Mouse (Mus musculus) testis, postnatal 14 days (tissue): ENCODE measurements around the gene Nme2.
"Not testable (repeated sequence)": the region's sequence is repeated elsewhere in the genome, so short reads cannot be mapped to it uniquely, and the experiment has no call there.

Source experiments
- DNase-seq: peaks from one replicate; pipeline ENCODE4 v3.0.0; 2021; ENCODE audit warnings: low spot score

The Nme2 gene

DNA sequence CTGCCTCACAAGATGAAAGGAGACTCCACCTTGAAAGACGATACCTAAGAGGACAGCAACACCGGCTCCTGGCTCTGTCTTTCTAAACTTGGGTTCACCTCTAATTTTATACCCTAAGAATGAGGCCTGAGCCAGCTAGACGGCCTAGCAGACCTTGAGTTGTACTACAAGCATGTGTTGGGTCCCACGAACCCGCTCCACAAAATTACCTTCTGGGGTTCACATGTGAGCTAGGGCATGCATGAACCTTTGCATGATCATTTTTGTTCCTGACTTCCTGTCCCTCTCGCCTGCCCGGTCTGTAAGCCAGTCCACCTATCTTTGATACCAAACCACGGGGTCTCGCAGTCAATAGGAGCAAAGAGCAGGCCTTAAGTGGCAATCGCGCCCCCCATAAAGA lies 11.3 kb upstream of the Nme2 start:
- DNase-seq, result no peak

DNA sequence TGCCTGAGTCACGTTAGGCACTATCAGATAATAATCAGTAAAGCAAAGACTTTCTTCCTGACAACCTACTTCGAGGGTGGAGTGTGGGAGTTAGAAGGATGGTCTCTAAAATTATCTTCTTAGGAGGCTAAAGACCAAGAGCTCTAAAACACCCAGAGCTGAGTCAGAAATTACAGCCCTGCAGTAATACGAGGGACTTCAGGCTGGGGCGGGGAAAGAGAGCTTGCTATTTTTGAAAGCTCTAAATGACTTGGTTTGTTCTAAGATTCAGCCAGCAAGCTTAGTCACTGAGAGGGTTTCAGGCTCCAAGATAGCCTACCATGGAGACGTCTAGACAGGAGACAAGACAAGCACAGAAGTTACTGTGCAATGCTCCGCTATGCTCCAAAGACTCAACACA lies 9.3 kb upstream of the Nme2 start:
- DNase-seq, result no peak

DNA sequence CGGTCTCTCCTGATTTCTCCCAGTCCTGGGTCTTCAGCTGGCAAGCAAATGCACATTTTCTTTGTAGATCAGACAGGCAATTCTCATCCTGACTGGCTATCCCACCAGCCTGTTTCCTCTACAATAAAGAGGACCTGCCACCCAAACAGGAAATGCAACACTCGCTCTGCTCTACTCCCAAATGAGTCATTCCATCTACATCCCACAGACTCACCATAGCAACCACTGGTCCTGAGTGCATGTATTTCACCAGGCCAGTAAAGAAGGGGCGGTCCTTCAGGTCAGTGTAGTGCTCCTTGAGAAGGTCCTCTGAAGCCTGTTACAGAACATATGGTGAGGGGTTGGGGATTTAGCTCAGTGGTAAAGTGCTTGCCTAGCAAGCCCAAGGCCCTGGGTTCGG lies 7.0 kb upstream of the Nme2 start:
- DNase-seq, result no peak

DNA sequence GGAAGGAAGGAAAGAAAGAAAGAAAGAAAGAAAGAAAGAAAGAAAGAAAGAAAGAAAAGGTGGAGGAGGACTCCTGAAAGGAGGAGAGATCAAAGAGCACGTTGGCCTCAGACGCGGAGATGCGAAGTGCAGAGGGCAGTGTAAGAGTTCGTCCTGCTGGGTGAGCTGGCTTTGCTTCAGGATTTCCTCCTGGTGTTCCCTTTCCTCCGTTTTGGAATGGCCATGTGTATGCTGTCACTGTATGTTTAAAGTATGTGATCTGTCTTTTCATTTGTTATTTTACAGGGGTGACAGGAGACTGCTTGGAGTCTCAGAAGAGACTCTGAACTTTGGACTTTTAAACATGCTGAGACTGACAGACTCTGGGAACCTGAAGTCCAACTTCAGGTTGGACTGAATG lies 5.4 kb upstream of the Nme2 start:
- no peak for DNase-seq

DNA sequence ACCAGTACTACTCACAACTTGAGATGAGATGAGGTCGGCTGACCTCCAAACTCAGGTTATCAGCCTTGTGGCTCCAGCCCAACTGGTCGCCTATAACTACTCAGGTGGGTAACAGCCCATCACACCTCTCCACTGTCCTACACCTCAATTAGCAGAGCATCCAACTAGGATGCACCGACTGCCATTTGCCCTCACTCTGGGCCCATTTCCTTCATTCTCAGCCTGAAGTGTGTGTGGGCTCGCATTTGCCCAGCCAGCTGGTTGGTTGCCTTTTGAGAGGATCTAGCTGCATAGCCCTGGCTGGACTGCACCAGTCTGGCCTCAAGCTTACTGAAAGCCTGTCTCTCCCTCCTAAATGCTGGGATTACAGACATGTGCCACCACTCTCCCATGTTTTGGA lies 1.7 kb upstream of the Nme2 start:
- no peak for DNase-seq

DNA sequence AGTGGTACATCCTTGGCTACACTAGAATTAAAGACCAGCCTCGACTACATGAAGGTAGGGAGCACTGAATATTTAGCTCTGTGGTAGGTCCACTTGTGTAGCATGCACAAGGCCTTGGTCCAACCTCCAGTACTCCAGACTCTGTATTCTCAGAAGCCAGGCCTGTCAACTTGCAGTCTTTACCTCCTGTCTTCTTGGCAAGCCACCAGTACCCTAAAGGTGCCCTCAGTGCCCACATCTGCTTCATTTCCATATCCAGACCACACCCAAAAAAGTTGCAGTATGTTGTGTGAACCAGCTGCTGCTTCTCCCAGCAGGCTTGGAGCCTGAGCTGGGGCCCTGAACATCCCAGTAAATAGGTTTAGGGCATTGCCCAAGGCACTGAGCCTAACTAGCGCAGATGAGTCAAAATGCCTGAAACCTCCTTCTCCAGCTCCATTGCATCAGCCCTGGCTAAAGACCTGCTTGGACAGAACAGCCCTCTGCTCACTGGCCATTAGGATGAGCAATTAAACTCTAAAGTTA lies 1.0 kb upstream of the Nme2 start:
- no peak for DNase-seq

DNA sequence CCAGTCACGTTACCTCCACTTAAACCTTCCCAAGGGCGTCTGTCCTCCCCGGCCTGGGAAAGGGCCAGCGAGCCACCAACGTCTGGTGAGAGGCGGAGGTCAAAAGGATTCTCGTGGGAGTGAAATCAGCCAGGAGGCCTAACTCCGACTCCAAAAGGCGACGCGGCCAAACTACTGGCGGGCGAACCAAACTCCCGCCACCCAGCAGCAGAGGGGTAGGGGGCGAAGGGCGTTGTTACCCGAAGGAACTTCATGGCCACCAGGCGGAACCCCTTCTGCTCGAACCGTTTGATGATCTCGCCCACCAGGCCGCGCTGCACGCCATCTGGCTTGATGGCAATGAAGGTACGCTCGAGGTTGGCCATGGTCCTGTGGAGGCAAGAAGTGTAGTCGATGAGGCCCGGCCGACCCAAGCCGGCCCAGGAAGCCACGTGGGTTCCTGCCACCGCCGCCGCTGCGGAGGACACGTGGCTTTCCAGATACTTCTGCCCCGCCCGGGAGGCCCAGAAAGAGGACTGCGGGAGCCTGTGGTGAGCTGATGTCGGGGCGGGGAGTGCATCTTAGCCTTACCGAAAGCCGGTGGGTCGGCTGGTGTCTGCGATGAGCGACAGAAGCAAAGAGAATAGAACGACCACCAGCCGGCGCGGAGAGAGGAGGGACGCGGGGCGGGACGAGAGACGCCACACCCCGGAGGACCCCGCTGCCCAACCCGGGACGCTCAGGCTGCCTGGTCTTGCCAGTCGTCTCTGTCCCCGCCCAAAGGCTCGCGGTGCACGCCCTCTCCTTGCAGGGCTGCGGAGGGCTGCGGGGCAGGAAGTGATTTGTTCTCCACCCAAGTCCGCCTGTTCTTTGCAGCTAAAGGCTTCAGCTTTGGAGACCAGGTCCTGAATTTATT lies 556 bp downstream of the Nme2 start:
- peak; percentile 91 for DNase-seq

DNA sequence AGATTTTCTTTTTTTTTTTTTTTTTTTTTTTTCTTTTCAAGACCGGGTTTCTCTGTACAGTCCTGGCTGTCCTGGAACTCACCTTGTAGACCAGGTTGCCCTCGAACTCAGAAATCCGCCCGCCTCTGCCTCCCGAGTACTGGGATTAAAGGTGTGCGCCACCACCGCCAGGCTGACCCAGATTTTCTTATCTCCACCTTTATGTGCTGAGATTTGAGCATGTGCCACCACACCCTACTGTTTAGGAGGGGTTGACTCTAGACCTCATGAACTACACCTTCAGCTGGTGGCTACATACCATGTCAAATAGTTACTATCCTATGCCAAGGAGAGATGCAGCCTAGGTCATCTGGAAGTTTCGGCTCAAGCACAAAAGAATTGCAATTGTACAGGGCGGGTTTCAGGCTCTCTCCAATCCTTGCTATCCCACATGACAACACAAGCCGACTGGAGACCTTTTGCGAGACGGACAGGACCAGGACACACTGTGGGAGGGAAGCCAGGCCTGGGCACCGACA lies 1.3 kb downstream of the Nme2 start:
- no peak for DNase-seq

DNA sequence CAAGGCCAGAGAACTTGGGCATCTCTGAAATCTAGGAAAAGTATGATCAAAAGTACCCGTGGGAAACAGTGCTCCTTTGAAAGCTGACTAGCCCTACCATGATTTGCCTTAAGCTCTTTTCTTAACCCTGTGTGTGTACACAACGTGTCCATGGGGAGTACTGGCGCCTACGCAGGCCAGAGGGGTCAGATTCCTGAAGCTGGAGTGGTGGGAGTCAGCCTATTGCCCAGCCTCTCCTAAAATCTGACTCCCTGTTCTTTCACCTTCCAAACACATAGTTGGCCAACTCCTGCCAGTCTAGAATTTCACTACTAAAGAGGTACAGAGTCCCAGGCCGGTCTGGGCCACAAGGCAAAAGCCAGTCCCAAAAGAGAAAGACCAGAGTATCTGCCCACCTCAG lies 3.7 kb downstream of the Nme2 start:
- DNase-seq, result no peak

DNA sequence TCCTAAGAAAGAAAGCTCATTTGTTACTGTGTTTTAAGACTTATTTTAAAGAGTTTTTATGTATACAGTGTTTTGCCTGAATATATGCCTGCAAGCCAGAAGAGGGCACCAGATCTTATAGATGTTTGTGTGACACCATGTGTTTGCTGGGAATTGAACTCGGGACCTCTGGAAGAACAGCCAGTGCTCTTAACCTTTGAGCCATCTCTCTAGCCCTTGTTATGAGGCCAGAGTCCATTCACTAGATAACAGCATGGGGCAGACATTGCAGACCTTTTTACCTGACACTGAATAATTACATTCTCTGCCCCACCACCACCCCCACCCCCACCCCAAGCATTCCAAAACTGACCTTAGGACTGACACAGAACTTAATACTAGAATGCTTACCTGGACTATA lies 6.0 kb downstream of the Nme2 start:
- DNase-seq, result no peak

DNA sequence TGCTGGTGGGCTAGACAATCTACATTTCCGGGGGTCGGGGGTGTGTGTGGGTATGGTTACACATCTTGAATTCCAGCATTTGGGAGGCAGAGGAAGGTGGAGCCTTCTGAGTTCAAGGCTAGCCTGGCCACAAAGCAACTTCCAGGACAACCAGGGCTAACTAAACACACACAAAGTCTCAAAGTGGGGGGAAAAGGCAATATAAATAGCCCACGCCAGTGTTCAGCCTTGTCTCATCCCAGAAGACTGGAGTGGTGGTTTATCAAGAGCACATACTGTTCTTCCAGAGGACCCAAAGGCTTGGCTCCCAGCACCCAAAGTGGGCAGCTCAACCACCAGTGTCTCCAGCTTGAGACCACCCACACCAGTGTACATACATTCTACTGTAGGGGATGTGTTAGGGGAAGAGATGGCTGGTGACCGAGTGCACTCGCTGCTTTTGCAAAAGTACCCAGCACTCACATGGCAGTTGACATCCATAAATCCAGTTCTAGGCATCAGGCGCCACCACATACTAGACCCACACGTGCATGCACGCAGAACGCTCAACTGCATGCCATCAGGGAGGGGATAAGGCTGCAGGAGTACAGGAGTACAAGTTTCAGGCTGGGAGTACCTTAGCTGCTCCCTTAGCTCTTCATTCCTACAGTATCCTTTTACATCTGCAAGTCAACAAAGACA lies 7.0 kb downstream of the Nme2 start:
- DNase-seq, result no peak

DNA sequence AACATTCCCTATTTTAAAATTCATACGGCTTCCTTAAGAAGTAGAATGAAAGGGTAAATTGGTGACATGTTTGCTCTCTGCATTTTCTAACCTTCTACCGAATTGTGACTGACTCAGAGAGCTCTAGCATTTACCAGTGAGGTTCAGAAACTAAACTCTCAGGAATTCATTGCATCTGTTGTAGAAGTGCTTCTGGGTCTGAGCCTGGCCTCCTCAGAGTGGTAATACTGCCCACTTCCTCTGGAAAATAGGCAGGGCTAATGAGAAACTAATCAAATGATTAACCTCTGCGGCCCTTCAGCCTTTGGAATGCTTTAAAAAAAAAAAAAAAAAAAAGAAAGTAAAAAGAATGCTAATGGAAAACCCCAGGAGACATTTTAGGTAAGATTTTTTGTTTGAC lies 11.1 kb downstream of the Nme2 start:
- DNase-seq, result no peak

DNA sequence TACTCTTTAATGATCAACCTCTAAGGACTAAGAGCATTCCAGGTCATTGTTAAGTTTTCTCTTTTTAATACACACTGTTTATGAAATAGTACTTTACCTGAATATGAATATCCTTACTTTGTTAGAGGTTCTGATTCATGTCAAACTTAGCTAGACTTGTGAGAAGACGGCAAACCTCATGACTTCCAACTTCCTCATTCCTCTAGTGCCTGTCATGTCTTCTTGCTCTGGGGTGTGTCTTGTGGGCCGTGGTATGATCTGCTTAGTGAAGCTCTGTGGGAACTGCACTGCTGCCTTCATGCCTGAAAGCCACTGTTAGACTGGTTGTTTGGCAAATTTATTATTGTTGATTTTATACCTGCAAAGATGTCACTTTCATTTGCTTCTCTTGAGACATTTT lies 15.2 kb downstream of the Nme2 start:
- DNase-seq, result no peak

DNA sequence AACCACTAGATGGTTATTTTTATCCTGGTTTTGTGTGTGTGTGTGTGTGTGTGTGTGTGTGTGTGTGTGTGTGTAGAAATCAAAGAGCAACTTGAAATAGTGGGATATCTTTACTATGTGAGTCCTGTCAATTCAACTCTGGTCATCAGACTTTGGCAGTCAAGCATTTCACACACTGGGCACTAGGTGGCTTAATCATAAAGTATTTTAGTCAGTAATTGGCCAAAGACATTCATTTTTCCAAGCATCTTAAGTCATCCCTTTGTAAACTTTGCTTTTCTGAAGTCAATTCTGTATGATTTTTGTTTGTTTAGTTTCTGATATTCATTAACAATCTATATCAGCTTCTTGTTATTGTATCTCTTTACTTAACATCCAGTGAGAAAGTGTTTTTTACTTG lies 27.0 kb downstream of the Nme2 start:
- DNase-seq, result no peak

DNA sequence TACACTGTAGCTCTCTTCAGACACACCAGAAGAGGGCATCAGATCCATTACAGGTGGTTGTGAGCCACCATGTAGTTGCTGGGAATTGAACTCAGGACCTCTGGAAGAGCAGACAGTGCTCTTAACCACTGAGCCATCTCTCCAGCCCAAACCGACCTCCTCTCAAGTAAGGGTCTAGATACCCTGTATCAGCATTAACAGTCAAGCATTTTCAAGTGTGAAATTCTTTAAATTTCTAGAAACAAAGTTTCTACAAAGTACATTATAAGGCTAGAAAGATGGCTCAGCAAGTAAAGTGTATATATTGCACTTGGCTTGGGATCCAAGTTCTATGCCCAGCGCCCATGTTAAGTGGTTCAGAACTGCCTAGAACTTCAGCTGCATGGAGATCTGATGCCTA lies 41.0 kb downstream of the Nme2 start:
- not testable (repeated sequence) for DNase-seq

DNA sequence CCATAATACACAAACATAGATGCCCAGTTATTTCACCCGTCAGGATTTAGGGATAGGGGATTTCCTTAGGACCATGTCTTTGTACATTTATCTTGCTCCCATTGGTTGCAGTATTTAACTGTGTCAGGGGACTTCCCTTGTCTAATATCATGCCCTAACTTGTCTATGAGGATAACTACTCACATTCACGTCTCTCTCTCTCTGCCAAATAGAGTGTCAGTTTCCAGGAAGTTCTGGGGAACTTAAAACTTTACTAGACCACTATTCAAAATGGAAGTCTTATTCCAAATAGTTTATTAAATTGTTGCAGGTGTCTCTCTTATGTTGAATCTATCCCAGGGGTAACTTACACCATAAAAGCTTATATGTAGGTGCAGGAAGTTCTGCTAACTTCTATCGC lies 44.5 kb downstream of the Nme2 start:
- no peak for DNase-seq

DNA sequence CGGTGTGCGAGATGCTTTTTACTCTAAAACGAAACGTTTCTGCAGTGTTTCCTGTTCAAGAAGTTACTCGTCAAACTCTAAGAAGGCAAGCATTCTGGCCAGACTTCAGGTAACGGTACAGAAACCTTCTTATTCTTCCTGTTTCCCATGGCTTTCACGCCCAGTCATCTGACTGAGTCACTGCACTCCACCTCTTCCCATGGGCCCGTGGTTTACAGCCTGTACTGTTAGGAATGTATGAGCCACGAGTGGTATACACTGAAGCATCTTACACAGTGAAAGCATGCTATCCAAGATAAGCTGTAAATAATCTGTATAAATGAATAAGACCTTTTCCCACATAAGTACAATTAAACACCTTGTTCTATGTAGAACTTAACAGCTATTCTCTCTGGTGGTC lies 47.2 kb downstream of the Nme2 start:
- DNase-seq, result no peak

DNA sequence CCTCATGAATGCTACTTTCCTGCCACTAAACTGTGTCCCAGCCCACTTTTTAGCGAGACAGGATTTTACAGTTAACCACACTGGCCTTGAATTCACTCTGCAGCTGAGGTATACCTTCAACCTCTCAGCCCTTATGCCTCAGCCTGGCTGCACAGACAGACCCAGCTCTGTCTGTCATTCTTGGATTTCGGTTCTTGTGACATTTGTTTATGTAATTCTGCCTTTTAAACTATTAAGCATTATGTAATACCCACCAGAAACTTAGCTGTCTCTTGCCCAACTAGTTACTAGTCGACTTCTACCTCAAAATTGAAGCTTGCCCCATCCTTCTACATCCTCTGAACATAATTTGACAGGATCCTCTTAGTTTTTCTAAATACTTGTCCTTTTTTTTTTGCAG lies 48.2 kb downstream of the Nme2 start:
- no peak for DNase-seq

DNA sequence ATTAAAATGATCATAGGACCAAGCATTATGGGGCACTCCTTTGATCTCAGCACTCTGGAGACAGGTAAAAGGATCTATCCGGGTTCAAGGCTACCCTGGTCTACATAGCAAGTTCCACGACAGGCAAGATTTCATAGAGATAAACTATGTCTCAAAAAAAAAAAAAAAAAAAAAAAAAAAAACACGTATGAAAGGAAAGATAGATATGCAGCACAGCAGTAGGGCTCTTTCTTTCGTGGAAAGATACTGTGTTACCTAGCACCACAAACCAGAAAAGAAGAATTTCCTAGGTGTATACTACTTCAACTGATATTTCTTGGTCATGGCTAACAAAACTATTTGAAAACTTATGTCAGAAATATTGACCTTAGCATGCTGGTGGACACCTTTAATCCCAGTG lies 49.2 kb downstream of the Nme2 start:
- no peak for DNase-seq
